Mouse (Mus musculus) thymus, adult 2 months (tissue): ENCODE measurements around the gene Slc4a8.

ENCODE experiments used
- CTCF ChIP-seq: fragments of 200-500 bp; IDR thresholded peaks from 2 replicates; pipeline ENCODE4 v1.5.1; 2012; ENCODE audit warnings: mild to moderate bottlenecking, control low read depth, low read length, moderate library complexity, borderline replicate concordance; ENCODE audit not compliant: control insufficient read depth, poor library complexity, insufficient read depth; ENCODE audit errors: extremely low read depth
- POLR2A ChIP-seq: fragments of 200-500 bp; IDR thresholded peaks from 2 replicates; pipeline ENCODE4 v1.6.1; 2012; ENCODE audit warnings: mild to moderate bottlenecking, low read length, control low read depth, moderate library complexity; ENCODE audit not compliant: control insufficient read depth, poor library complexity, insufficient read depth; ENCODE audit errors: extremely low read depth

DNA sequence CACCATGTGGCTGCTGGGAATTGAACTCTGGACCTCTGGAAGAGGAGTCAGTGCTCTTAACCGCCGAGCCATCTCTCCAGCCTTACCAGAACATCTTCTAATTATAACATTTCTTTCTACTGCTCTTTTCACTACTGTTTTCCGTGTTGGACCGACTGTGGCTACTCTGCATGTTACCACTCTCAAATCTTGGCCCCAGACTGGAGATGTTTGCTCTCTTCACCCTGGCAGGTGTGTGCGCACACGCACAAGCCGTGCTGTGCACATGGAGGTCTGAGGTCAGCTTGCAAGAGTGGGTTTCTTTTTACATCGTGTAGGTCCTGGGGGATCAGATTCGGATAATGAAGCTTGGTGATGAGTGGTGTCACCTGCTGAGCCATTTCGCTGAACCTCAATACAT is 2.3 kb upstream of the Slc4a8 start:
- TF ChIP-seq CTCF (no peak), POLR2A (no peak)
